Mouse (Mus musculus) olfactory bulb, adult 2 months (tissue): Measurements from ENCODE around the gene Epp13. TPM values are rescaled to one million over a fixed set of nuclear protein-coding genes. Genes with fewer than 3 reads are reported as not detected.

Source experiments
- H3K27ac ChIP-seq: fragments of 200-500 bp; 2 replicates; pipeline ENCODE4 v1.5.1; 2012; ENCODE audit warnings: low read depth, low read length; ENCODE audit not compliant: insufficient read depth
- H3K4me1 ChIP-seq: fragments of 200-500 bp; 2 replicates; pipeline ENCODE4 v1.6.1; 2012; ENCODE audit warnings: low read length; ENCODE audit not compliant: control insufficient read depth, insufficient read depth
- H3K4me3 ChIP-seq: fragments of 200-500 bp; 2 replicates; pipeline ENCODE4 v1.5.1; 2012; ENCODE audit warnings: mild to moderate bottlenecking, low read depth, low read length, moderate library complexity; ENCODE audit not compliant: insufficient read depth
- CTCF ChIP-seq: fragments of 200-500 bp; IDR thresholded peaks from 2 replicates; pipeline ENCODE4 v1.5.1; 2012; ENCODE audit warnings: low read depth, mild to moderate bottlenecking, low read length, moderate library complexity; ENCODE audit not compliant: insufficient read depth
- POLR2A ChIP-seq: fragments of 200-500 bp; IDR thresholded peaks from 2 replicates; pipeline ENCODE4 v1.6.1; 2012; ENCODE audit warnings: mild to moderate bottlenecking, low read depth, low read length, moderate library complexity; ENCODE audit not compliant: insufficient read depth
- WGBS: fragments of 180-500 bp; shearing (Covaris S2); methylation state at CpG from one replicate; pipeline ENCODE4 v1.1.7; 2018; 5-methylcytosine and 5-hydroxymethylcytosine counted together
- polyA plus RNA-seq: library from polyadenylated mRNA; stranded (reverse); fragments of >200 nt; gene quantifications from 2 replicates; pipeline ENCODE4 v1.2.4, GENCODE M21; 2012; ENCODE audit warnings: low replicate concordance; ENCODE audit not compliant: missing spikeins, insufficient read depth, insufficient read length

Gene Epp13
- polyA plus RNA-seq, 1 experiment = not detected

DNA sequence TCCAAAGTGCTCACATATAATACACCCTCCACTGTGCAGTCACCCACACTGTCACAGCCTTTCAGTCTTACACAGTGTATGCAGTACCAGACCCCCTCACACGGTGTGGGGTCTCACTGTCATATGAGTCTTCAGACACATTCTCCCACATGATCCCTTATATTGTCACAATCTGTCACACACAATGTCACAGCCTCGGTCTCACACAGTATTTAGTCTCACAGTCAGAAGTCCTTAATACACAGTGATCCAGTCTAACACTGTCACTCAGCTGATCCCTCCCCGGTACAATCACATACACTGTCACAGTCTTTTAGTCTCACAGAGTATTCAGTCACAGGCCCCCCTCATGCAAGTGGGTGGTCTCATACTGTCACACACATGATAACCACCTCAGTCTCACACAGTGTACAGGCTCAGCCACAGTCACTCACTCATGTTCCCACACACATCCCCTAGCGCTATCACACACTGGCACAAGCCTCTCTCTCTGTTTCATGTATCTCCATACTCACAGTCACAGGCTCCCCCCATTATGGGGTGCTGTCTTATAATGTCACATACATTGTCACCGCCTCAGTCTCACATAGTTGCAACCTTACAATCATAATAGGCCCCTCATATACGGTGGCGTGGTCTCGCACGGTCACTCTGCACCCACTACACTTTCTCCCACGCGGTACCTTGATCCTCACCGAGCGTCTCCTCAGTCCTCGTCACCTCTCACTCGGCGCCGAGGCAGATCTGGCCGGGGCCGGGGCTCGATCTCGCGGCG is 78.1 kb downstream of the Epp13 start:
- Histone ChIP-seq H3K4me1 (no peaks in the 10 kb centered on the region; the same call in 1 of the 2 replicates), H3K27ac (peak overlapping the region; percentile 80), H3K4me3 (peak overlapping the region; percentile 86)
- no peak for TF ChIP-seq CTCF
- TF ChIP-seq POLR2A = no peak
- 10% methylated on average over 23 of the region's 23 CpGs for WGBS

GRCm38 (mm10) chr7:6331233-6331956 is 78.9 kb downstream of the Epp13 start, which contains the start of gene Zfp583:
Zfp583 (minus strand) TSS chr7:6331285.
- 5% methylated on average over 31 of the region's 31 CpGs for WGBS
- Histone ChIP-seq H3K4me1 (no peaks in the 10 kb centered on the region; the same call in 1 of the 2 replicates), H3K27ac (peak within 1 kb of the TSS; percentile 80), H3K4me3 (peak within 1 kb of the TSS; percentile 86)
- no peak for TF ChIP-seq CTCF
- peak; percentile 68 for TF ChIP-seq POLR2A

Other genes with a start within 250 kb of the Epp13 start
- not detected in 2 replicates for gene Vmn1r65, start 241.7 kb upstream of the Epp13 start, polyA plus RNA-seq
- not detected in 2 replicates for gene Nlrp4c, start 207.5 kb upstream of the Epp13 start, polyA plus RNA-seq
- gene Zfp787, start 96.7 kb upstream of the Epp13 start, polyA plus RNA-seq = not detected in 2 replicates
- gene Zfp444, start 80.5 kb upstream of the Epp13 start, polyA plus RNA-seq = not detected in 2 replicates
- gene Galp, start 55.6 kb upstream of the Epp13 start, polyA plus RNA-seq = not detected in 2 replicates
- not detected in 2 replicates for gene Zscan5b, start 30.4 kb upstream of the Epp13 start, polyA plus RNA-seq
- gene Zfp667, start 33.9 kb downstream of the Epp13 start, polyA plus RNA-seq = not detected in 2 replicates
- not detected in 2 replicates for gene Zfp583, start 78.6 kb downstream of the Epp13 start, polyA plus RNA-seq
- gene Gm3854, start 91.0 kb downstream of the Epp13 start, polyA plus RNA-seq = not detected in 2 replicates
- gene Zfp78, start 110.6 kb downstream of the Epp13 start, polyA plus RNA-seq = not detected in 2 replicates
- gene Zfp28, start 130.6 kb downstream of the Epp13 start, polyA plus RNA-seq = not detected in 2 replicates
- gene Smim17, start 146.0 kb downstream of the Epp13 start, polyA plus RNA-seq = not detected in 2 replicates
- not detected in 2 replicates for gene Gm20715, start 157.6 kb downstream of the Epp13 start, polyA plus RNA-seq
- not detected in 2 replicates for gene Olfr1344, start 186.0 kb downstream of the Epp13 start, polyA plus RNA-seq
- not detected in 2 replicates for gene Olfr1336, start 203.5 kb downstream of the Epp13 start, polyA plus RNA-seq
- gene Olfr1346, start 214.4 kb downstream of the Epp13 start, polyA plus RNA-seq = not detected in 2 replicates
- not detected in 2 replicates for gene Olfr5, start 234.2 kb downstream of the Epp13 start, polyA plus RNA-seq
- not detected in 2 replicates for gene Olfr1347, start 247.0 kb downstream of the Epp13 start, polyA plus RNA-seq